Mouse (Mus musculus) C2C12 (cell line): ENCODE measurements around the gene Kif17.

Experiments used
- CEBPB ChIP-seq: IDR thresholded peaks from one replicate; pipeline ENCODE4 v1.6.1; 2011; ENCODE audit warnings: low read depth, mild to moderate bottlenecking, control low read depth, moderate library complexity
- CTCF ChIP-seq: IDR thresholded peaks from one replicate; pipeline ENCODE4 v1.5.1; 2011; ENCODE audit not compliant: control insufficient read depth, insufficient read depth, insufficient read length
- FOSL1 ChIP-seq: IDR thresholded peaks from one replicate; pipeline ENCODE4 v1.8.0; 2011; ENCODE audit warnings: mild to moderate bottlenecking, low read length; ENCODE audit not compliant: poor library complexity, insufficient read depth, severe bottlenecking
- MAX ChIP-seq: IDR thresholded peaks from one replicate; pipeline ENCODE4 v1.6.1; 2011; ENCODE audit warnings: mild to moderate bottlenecking, control low read depth
- MYOG ChIP-seq: IDR thresholded peaks from one replicate; pipeline ENCODE4 v1.6.1; 2011; ENCODE audit not compliant: control insufficient read depth, insufficient read length; ENCODE audit errors: extremely low read depth
- USF1 ChIP-seq: IDR thresholded peaks from one replicate; pipeline ENCODE4 v1.6.1; 2011; ENCODE audit warnings: low read depth, mild to moderate bottlenecking, control low read depth, moderate library complexity

DNA sequence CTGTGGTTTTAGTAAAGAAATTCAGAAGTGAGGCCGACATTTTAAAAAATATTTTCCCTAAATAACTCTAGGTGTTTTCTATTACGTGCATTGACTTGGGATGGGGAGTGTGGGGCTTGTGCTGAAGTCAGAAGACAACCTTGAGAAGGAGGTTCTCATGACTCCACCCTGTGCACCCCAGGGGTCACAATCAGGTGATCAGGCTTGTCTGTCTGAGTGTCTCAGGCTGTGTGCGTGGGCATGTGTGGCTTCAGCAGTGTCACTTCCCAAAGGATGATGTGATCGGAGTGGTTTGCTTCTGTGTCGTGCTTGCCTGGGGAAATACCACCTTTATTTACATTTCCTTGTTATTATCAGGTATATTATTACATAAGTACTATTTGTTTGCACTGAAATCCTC, 30.9 kb upstream of the Kif17 start:
- no peak for TF ChIP-seq CTCF
- TF ChIP-seq CEBPB, result no peak
- no peak for TF ChIP-seq FOSL1
- no peak for TF ChIP-seq MYOG
- no peak for TF ChIP-seq MAX
- no peak for TF ChIP-seq USF1
